Mouse (Mus musculus) bone marrow, adult 2 months (tissue): ENCODE results near the gene Slc25a13.

Experiments used
- CTCF ChIP-seq: fragments of 200-500 bp; IDR thresholded peaks from 2 replicates; pipeline ENCODE4 v1.5.1; 2011; ENCODE audit warnings: low read length, control low read depth; ENCODE audit not compliant: control insufficient read depth, insufficient read depth
- POLR2A ChIP-seq: fragments of 200-500 bp; IDR thresholded peaks from 2 replicates; pipeline ENCODE4 v1.6.1; 2011; ENCODE audit warnings: low read depth, mild to moderate bottlenecking, control low read depth, low read length, borderline replicate concordance; ENCODE audit not compliant: control insufficient read depth

DNA sequence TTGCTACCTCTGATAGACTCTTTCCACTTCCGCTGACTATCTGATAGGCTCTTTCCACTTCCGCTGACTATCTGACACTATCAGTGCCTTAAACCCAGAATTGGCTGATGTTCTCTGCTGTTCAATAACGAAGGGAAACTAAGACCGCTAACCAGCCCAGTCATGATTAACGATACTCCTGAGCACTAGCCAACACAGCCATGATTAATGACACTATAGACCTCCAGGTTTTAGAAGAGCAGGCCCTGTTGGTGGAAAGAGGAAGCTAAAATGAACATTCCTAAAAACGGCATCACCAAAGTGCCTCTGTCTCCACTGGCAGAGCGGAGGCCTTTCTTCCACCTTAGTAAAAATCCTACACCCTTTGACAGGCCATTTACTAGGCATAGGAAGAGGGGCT is 24.6 kb downstream of the Slc25a13 start:
- TF ChIP-seq CTCF (no peak), POLR2A (no peak)
